Mouse (Mus musculus): ENCODE results near the gene Synj1. TPM values are rescaled to one million over a fixed set of nuclear protein-coding genes. Genes with fewer than 3 reads are reported as not detected.

The Synj1 gene
- total RNA-seq, 2 experiments from 2014 or later = 12.0 to 13.8 TPM

GRCm38 (mm10) chr16:90955494-90955893 lies 55.6 kb downstream of the Synj1 start:
- intact Hi-C loops (cut with DNase I; ENCODE audit: low total_unique reads) = no loop called here

GRCm38 (mm10) chr16:90953770-90954169 lies 57.3 kb downstream of the Synj1 start:
- intact Hi-C loops (cut with DNase I; ENCODE audit: low total_unique reads) = no loop called here
- DNase-seq = no peak

More at GRCm38 (mm10) chr16:90955494-90955893, 55.6 kb downstream of the Synj1 start:
- DNase-seq = no peak

GRCm38 (mm10) chr16:90953147-90953546 lies 58.0 kb downstream of the Synj1 start:
- intact Hi-C loops (cut with DNase I; ENCODE audit: low total_unique reads) = no loop called here

GRCm38 (mm10) chr16:90950354-90950963 lies 60.6 kb downstream of the Synj1 start:
- intact Hi-C loops (cut with DNase I; ENCODE audit: low total_unique reads) = no loop called here
- DNase-seq = no peak

More at GRCm38 (mm10) chr16:90953147-90953546, 58.0 kb downstream of the Synj1 start:
- no peak for DNase-seq

GRCm38 (mm10) chr16:90946977-90947376 lies 64.1 kb downstream of the Synj1 start:
- DNase-seq = no peak
- intact Hi-C loops (cut with DNase I; ENCODE audit: low total_unique reads) = no loop called here

- intact Hi-C loops (cut with DNase I; ENCODE audit: low total_unique reads) = no loop called here
- no peak for DNase-seq
Measured at GRCm38 (mm10) chr16:90941246-90941645, 69.9 kb downstream of the Synj1 start.

GRCm38 (mm10) chr16:90934687-90935328 lies 76.3 kb downstream of the Synj1 start, which contains the start of gene Cfap298:
Gene Cfap298 (minus strand): TSS chr16:90935114.
- DNase-seq = peak; percentile 91
- intact Hi-C loops (cut with DNase I; ENCODE audit: low total_unique reads) = no loop called here

GRCm38 (mm10) chr16:90934193-90934686 lies 76.9 kb downstream of the Synj1 start:
- intact Hi-C loops (cut with DNase I; ENCODE audit: low total_unique reads) = no loop called here
- peak; percentile 74 for DNase-seq

- no peak for DNase-seq
- intact Hi-C loops (cut with DNase I; ENCODE audit: low total_unique reads) = no loop called here
Measured at GRCm38 (mm10) chr16:90933534-90934176, 77.5 kb downstream of the Synj1 start.

GRCm38 (mm10) chr16:90927446-90927845 lies 83.7 kb downstream of the Synj1 start:
- intact Hi-C loops (cut with DNase I; ENCODE audit: low total_unique reads) = loop anchor here (10.0 kb wide), 1 partner anchor 103 kb away; the partner anchor contains the start of gene Eva1c

GRCm38 (mm10) chr16:90925461-90925860 lies 85.6 kb downstream of the Synj1 start:
- intact Hi-C loops (cut with DNase I; ENCODE audit: low total_unique reads) = loop anchor here (10.0 kb wide), 1 partner anchor 101 kb away; the partner anchor contains the start of gene Eva1c
- DNase-seq = peak; percentile 67

More at GRCm38 (mm10) chr16:90927446-90927845, 83.7 kb downstream of the Synj1 start:
- no peak for DNase-seq

GRCm38 (mm10) chr16:90924606-90925370 lies 86.3 kb downstream of the Synj1 start:
- DNase-seq = peak; percentile 18
- intact Hi-C loops (cut with DNase I; ENCODE audit: low total_unique reads) = loop anchor here (10.0 kb wide), 1 partner anchor 100 kb away; the partner anchor contains the start of gene Eva1c

GRCm38 (mm10) chr16:90921471-90922159 lies 89.5 kb downstream of the Synj1 start:
- DNase-seq = peak; percentile 44
- intact Hi-C loops (cut with DNase I; ENCODE audit: low total_unique reads) = loop anchor here (10.0 kb wide), 1 partner anchor 97 kb away; the partner anchor contains the start of gene Eva1c

GRCm38 (mm10) chr16:90917156-90917555 lies 94.0 kb downstream of the Synj1 start:
- DNase-seq = no peak

GRCm38 (mm10) chr16:90916040-90916481 lies 95.0 kb downstream of the Synj1 start:
- intact Hi-C loops (cut with DNase I; ENCODE audit: low total_unique reads) = no loop called here
- no peak for DNase-seq

More at GRCm38 (mm10) chr16:90917156-90917555, 94.0 kb downstream of the Synj1 start:
- intact Hi-C loops (cut with DNase I; ENCODE audit: low total_unique reads) = no loop called here

GRCm38 (mm10) chr16:90911766-90912165 lies 99.3 kb downstream of the Synj1 start:
- intact Hi-C loops (cut with DNase I; ENCODE audit: low total_unique reads) = no loop called here
- DNase-seq = no peak

- intact Hi-C loops (cut with DNase I; ENCODE audit: low total_unique reads) = no loop called here
- DNase-seq = no peak
Measured at GRCm38 (mm10) chr16:90910855-90911533, 100.1 kb downstream of the Synj1 start.

GRCm38 (mm10) chr16:90907250-90907649 lies 103.9 kb downstream of the Synj1 start:
- intact Hi-C loops (cut with DNase I; ENCODE audit: low total_unique reads) = no loop called here

More at GRCm38 (mm10) chr16:90907250-90907649, 103.9 kb downstream of the Synj1 start:
- DNase-seq = no peak

All from gastrocnemius, postnatal 14 days (tissue).